Mouse (Mus musculus) heart, postnatal 0 days (tissue): Measurements from ENCODE around the gene Mis18a.

Experiments used
- CTCF ChIP-seq: IDR thresholded peaks from 2 replicates; pipeline ENCODE4 v1.5.1; 2016; ENCODE audit warnings: antibody characterized with exemption, control low read depth, low read depth
- EP300 ChIP-seq: IDR thresholded peaks from 2 replicates; pipeline ENCODE4 v1.6.1; 2016; ENCODE audit warnings: antibody characterized with exemption, low read depth

DNA sequence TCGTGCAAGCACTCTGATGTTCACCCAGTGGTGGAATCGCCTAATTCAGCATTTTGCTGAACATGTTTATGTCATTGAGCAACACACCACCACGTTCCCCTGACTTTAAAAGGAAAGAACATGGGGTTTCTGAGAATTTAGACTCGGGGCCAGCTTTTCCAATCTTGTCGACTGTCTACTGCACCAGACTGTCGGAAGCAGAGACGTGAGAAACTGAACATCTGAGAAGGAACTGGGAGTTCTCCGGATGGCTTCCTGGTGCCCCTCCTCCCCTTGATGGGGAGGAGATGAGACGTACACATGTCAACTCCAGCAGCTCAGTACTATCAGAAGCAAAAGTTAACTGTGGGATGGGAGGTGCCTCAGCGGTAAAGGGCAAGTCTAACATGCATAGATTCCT, 32.1 kb downstream of the Mis18a start:
- TF ChIP-seq CTCF (no peak), EP300 (no peak)
